Mouse (Mus musculus): ENCODE measurements around the gene Mrpl1. TPM values are rescaled to one million over a fixed set of nuclear protein-coding genes. Genes with fewer than 3 reads are reported as not detected.

The Mrpl1 gene
- 10 to 100 TPM; 18.7 to 20.9 TPM for total RNA-seq (2021)
- long read RNA-seq, experiment 1, transcript Mrpl1-201 (9 exons, 3,431 nt) = major isoform, 29 of 38 reads
- long read RNA-seq, experiment 1, partial matches to known transcripts = 3 of 38 reads
- long read RNA-seq, experiment 1, other reads (novel, unspliced or antisense) = 6 of 38 reads
- long read RNA-seq, experiment 2, transcript Mrpl1-201 (9 exons, 3,431 nt) = major isoform, 23 of 27 reads
- long read RNA-seq, experiment 2, partial matches to known transcripts = 1 of 27 reads
- long read RNA-seq, experiment 2, other reads (novel, unspliced or antisense) = 3 of 27 reads

GRCm38 (mm10) chr5:96209459-96209858 is at the start of gene Mrpl1:
Gene Mrpl1, plus strand, starts transcription at chr5:96209493.
- peak in 1 of 2 experiments; percentile 20 for DNase-seq (ENCODE audit: low spot score in 2 of 2)

DNA sequence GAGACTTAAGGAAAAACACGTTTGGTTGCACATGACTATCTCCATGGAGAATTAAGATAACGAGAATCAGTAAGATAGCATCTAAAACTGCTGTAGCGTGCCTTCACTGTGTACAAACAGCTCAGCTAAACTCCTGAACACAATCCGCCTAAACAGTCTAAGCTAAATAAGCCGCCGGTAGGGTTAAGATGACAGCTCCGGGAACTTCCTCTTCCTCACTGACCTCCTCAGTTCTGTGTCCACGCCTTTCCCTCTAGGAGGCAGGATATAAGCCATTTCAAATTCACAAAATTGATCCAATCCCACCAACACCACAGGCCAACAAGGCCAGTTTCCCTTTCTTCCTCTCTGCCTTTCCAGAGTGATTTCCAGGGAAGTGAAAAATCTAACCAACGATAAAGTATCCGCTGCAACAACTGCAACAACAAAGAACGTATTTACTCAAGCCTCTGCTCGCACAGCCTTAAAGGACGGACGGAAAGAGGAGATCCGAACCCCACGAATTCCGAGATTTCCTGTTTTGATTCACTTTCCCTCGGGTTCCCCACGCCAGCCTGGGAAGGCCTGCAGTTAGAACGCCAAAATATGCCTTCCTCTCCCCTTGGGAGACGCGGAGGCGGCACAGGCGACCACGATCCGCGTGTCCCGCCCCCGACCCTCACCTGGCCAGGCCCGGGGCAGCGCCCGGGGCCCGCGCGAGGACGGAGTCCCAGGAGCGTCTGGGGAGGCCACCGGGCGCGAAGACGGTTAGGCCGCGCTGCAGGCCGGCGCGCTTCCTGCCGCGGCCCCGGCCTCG is 48.6 kb upstream of the Mrpl1 start:
- peak in 1 of 2 experiments; percentile 23 for DNase-seq (ENCODE audit: low spot score in 2 of 2)

DNA sequence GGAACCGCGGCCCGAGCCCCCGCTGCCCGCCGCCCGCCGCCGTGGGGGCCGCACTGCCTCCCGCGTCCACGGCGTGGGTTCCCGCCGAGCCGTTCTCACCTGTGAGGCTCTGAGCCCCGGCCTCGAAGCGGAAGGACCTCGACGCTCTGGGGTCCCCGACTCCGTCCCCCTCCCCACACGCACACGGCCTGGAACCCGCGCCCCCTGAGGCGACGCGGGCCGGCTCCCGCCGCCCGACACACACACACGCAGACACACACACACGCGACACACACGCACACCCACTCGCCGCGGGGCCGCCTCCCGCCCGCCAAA is 48.1 kb upstream of the Mrpl1 start:
- no peak for DNase-seq (ENCODE audit: low spot score in 2 of 2)

DNA sequence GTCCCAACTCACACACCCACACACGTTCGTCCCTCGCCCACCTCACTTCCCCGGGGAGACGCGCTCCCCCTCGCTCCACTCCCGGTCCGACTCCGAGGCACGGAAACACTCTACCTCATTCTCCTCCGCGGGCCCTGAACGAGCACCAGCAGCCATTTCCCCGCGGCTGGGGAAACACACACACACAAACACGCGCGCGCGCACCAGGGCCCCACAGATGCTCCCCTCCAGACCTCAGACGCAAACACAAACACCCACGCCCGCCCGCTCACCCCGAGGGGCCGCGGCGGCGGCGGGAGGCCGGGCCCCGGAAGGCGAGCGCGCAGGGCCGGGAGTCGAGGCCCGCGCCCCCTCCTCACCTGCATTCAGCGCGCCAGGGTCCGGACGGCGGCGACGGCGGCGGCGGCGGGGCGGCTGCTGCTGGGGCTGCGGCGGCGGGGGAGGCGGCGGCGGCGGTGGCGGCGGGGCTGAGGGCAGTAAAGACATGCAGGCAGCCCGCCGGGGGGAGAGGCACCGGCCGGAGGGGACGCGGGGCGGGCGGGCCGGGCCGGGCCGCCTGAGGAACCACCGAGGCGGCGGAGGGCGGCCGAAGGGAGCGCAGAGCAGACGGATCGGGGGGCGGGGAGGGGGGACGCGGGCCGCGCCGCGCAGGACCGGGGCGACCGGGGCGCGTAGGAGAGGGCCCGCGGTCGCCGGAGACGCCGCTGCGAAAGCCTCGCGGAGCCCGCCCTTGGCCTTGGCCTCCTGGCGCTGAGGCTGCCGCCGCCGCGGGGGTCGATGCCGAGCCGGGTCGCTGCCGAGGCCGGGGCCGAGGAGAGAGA is 47.5 kb upstream of the Mrpl1 start:
- peak; percentile 30 to 58 for DNase-seq (ENCODE audit: low spot score in 2 of 2)

DNA sequence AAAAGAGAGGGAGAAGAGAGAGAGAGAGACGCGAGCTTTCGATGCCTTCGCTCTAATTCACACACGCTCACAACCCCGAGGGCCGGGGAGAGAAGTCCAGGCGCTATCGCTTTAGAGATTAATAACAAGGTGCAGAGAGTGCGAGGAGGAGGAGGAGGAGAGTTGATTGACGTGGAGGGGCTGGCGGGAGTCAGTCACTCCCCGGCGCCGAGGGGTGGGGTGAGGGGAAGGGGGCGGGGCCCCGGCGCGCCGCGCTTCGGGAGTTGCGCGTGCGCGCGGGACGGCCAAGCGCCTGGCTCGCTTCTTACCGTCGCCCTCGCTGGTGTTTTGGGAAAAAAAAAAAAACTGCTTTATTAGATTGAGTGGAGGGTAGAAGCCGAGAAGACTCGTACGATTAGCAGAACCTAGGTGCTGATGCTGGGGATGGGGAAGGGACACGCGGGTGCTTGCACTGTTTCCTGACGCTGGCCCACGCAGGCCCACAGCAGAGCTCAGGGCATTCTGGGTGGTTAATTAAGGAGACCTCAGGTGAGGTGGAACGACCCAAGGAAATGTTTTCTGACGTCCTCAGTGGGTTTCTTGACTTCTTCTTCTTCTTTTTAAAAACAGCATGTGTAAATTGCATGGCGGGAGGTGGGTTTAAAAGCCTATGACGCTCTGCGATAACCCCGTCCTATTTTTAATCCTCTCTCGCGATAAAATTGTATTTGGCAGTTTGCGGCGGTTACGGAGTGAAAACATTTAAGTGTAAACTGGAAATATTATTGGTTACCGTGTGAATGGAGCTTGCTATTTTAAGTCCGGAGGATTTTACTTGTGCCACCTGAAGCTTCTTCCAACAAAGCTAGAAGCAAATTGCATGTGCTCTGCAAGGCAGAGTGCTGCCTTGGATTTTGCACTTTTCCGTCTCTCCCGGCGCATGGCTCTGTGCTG is 46.6 kb upstream of the Mrpl1 start:
- peak; percentile 79 to 84 for DNase-seq (ENCODE audit: low spot score in 2 of 2)

- no peak for DNase-seq (ENCODE audit: low spot score in 2 of 2)
These were observed 45.8 kb upstream of the Mrpl1 start for GRCm38 (mm10) chr5:96163396-96164020.

- DNase-seq (ENCODE audit: low spot score in 2 of 2) = no peak
These were observed 45.3 kb upstream of the Mrpl1 start, which contains the start of gene Cnot6l for GRCm38 (mm10) chr5:96164021-96164411. Gene Cnot6l, minus strand, starts transcription at chr5:96164171.

DNA sequence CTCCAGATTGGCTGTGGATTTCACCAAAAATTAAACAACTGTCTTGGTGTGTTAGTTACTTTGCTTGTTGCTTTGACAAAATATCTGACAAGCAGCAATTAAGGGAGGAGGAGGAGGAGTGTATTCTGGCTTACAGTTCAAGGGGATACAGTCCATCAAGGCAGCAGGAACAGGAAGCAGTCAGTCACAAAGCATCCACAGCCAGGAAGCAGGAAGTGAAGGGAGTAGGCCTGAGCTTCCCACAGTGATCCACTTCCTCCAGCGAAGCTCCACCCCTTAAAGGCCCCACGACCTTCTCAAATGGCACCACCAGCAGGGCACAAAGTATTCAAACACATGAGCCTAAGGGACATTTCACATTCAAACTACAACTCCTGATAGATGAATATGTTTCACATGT is 42.5 kb upstream of the Mrpl1 start:
- no peak for DNase-seq (ENCODE audit: low spot score in 2 of 2)

GRCm38 (mm10) chr5:96170443-96170842 is 38.9 kb upstream of the Mrpl1 start:
- no peak for DNase-seq (ENCODE audit: low spot score in 2 of 2)

- no peak for DNase-seq (ENCODE audit: low spot score in 2 of 2)
These were observed 37.5 kb upstream of the Mrpl1 start for GRCm38 (mm10) chr5:96171765-96172164.

GRCm38 (mm10) chr5:96176121-96176520 is 33.2 kb upstream of the Mrpl1 start:
- DNase-seq (ENCODE audit: low spot score in 2 of 2) = no peak

DNA sequence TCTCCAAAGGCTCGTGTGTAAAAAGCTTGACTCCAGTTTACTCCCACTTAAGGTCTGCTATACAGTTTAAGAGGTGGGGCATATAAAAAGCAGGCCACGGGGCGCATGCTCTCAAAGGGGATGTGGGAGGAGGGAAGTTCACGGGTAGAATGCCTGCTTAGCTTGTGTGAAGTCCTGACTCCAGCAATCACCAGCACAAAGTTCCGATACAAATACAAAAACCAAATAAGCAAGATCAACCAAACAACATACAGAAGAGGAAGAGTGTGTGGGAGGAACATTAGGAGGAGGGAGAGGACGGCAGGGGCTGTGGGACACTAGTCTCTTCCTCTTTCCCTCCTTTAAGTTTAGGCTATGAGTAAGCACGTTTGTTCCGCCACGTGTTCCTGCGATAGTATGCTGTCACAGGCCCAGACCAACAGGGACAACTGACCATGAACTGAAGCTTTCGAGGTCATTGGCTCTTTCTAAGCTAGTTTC is 32.4 kb upstream of the Mrpl1 start:
- no peak for DNase-seq (ENCODE audit: low spot score in 2 of 2)

- no peak for DNase-seq (ENCODE audit: low spot score in 2 of 2)
These were observed 26.1 kb upstream of the Mrpl1 start for GRCm38 (mm10) chr5:96183211-96183610.

DNA sequence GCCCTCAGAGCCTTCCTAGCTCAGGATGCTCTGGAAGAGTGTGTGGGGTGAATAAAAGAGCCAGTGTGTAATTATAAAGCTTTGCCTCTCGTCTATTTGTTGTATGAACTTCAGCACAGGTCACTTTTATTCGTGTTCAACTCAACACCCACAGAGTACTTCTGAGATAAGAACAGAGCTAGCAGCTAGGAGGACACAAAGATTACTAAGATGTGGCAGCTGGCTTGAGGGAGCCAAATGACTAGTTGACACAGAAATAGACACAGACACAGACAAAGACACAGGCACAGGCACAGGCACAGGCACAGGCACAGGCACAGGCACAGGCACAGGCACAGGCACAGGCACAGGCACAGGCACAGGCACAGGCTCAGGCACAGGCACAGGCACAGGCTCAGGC is 25.3 kb upstream of the Mrpl1 start:
- DNase-seq (ENCODE audit: low spot score in 2 of 2) = no peak

DNA sequence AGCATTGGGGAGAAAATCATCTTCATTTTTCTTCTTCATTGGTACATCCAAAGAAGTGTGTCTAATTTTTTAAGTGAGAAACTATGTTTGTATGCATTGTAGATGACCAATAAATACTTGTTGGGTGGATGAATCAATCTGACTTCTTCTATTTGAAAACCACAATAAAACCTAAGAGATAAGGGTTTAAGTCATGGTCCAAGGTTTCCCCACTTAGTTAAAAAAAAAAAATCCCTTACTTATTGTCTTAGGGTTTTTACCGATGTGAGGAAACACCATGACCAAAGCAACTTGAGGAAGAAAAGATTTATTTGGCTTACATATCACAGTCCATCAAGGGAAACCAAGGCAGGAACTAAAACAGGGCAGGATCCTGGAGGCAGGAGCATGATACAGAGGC is 19.5 kb upstream of the Mrpl1 start:
- DNase-seq (ENCODE audit: low spot score in 2 of 2) = no peak

GRCm38 (mm10) chr5:96191251-96191650 is 18.0 kb upstream of the Mrpl1 start:
- DNase-seq (ENCODE audit: low spot score in 2 of 2) = no peak

DNA sequence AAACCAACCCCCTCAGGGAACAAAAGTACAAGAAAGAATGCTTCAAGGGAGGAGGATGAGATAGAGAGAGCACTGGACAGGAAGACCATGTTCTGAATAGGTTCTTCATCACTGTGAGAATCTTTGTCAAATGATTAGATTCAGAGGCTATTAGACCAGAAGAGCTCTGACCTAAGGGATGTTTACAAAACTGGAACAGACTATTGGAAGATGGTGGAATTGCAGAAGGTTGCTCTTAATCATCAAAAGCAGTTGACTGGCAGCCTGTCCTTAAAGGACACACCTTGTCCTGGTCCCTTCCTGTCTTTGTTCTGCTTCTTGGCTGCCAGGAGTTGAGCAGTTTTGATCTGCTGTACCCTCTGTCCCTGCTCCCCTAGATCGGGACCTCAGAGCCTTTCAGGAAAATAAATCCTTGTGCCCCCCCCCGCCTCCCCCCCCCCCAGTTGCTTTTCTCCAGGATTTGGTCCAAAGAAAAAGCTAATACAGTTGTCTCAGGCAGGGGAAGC is 12.7 kb upstream of the Mrpl1 start:
- no peak for DNase-seq (ENCODE audit: low spot score in 2 of 2)

DNA sequence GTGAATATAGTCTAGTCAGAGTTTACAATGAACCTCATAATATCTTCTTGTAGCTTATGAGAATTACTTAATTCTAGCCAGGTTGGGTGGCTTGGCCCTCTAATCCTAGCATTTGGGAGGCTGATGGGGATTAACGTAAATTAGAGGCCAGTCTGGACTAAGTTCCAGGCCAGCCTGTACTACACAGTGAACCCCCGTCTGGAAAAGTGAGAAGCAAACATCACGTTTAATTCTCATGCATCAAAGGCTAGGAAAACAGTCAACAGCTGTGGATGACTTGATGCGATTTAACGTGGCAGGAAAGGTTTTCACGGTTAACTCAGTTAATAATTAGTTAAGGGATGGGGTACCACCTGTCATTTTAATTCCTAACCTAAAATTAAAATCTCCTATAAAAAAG is 11.0 kb upstream of the Mrpl1 start:
- DNase-seq (ENCODE audit: low spot score in 2 of 2) = no peak

- DNase-seq (ENCODE audit: low spot score in 2 of 2) = no peak
These were observed 9.0 kb upstream of the Mrpl1 start for GRCm38 (mm10) chr5:96200269-96200668.
